Mouse (Mus musculus): ENCODE results near the gene Herc6. TPM values are rescaled to one million over a fixed set of nuclear protein-coding genes. Genes with fewer than 3 reads are reported as not detected.
A peak's percentile ranks its signal among the peaks of the same experiment; 100 is the strongest.

Herc6 gene
- total and polyA plus RNA-seq, 3 experiments = 2.4 to 5.1 TPM; not detected in 1

DNA sequence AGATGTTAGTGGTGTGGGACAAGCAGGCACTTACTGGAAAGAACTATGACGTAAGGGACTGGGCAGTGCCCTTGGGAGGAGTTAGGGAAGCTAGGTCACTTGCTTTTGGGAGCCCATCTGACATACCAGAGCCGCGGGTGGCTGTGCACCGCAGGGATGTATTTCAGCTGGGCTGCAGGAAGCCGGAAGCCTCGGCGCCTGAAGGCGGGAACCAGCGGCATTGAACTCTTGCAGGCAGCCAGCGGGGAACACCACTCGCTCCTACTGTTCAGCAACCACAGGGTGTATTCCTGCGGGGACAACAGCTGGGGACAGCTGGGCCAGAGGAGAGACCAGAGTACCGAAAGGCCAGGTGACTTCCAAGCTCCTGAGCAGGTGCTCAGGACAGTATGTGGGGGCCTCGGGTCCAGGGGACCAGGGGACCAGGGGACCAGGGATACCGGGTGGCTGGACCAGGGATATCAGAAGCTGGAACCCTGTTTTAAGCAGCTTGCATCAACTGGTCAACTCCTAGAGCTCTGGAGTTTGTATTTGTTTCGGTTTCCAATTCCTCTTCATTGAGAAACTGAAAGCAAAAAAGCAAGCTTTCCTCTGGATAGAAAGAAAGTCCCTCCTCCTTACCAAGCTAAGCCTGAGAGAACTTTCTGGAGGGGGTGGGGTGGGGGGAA is at the start of gene Herc6 (continued):
- no peak for TF ChIP-seq BHLHE40 (IDR thresholded peaks at IDR 0.05; ENCODE audit: borderline replicate concordance, low read depth, low read length)
- TF ChIP-seq ZNF384 (IDR thresholded peaks at IDR 0.05; ENCODE audit: low read depth, low read length) = no peak
- TF ChIP-seq ZMIZ1 (IDR thresholded peaks at IDR 0.05; ENCODE audit: low read depth, low read length) = no peak

DNA sequence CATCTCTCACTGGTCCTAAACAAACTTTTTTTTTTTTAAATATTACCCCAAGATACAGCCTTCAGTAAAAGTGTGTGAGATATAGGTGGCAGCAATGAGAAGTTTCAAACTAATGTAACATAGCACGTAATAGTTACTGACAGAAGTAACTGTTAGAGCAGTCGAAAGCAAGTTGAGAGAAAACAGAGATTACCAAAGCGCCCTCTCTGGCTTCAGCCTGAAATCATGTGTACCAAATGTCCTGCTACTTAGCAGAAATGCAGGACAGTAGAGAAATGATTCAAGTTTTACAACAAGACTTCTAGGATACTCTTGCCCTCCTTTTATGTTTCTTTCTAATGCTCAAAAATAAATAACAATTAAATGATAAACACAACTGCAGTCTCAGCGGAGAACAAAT is 49.8 kb upstream of the Herc6 start:
- Histone ChIP-seq H3K9ac (ENCODE audit: control insufficient read depth, low read depth, low read length, poor library complexity, severe bottlenecking) (no peak overlapping the region), H3K4me3 (ENCODE audit: control insufficient read depth in 1 of 2, insufficient read depth in 1 of 2, low read depth in 2 of 2, low read length in 2 of 2) (no peak overlapping the region)
- no peak for TF ChIP-seq ZKSCAN1 (IDR thresholded peaks at IDR 0.05; ENCODE audit: low read depth, low read length)
- 0 out of 2 replicates have a peak, but pooled peaks have one; percentile 12 for TF ChIP-seq SIN3A (IDR thresholded peaks at IDR 0.05; ENCODE audit: low read length)

DNA sequence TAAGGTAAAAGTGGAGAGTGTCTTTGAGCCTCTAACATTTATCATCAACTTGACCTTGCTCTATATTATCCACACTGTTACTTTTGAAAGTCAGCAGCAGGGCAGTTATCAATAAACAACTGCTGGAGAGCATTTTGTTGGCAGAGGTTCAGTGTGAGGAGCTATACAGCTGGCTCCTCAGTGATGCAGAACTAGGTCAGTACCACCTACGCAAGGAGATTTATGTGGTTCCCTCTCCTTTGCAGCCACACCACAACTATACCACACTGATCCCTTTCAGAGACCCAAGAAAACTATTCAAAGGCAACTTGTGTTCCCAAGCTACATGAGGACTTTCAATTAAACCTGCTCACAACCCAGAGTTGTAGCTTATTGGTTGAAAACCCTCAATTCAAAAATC is 49.4 kb upstream of the Herc6 start:
- DNase-seq (ENCODE audit: low read depth, low spot score) = peak; percentile 36

More for the DNA sequence above, 49.8 kb upstream of the Herc6 start:
- Histone ChIP-seq H3K79me2 (ENCODE audit: control insufficient read depth, insufficient read depth, low read length, poor library complexity) (no peaks in the 10 kb centered on the region), H3K4me1 (ENCODE audit: control insufficient read depth in 1 of 2, insufficient read depth in 2 of 2, low read length in 2 of 2) (peaks cover 7 to 14% of the 10 kb centered on the region in 2 experiments), H3K36me3 (ENCODE audit: control insufficient read depth in 1 of 2, insufficient read depth in 2 of 2, low read length in 2 of 2) (peaks cover 0 to 21% of the 10 kb centered on the region in 2 experiments; a peak in 2 of 4 replicates), H3K9me3 (replicated peaks; ENCODE audit: insufficient read depth, low read length) (no peaks in the 10 kb centered on the region), H3K27ac (ENCODE audit: control insufficient read depth, low read depth, low read length) (no peak overlapping the region), H3K27me3 (ENCODE audit: control insufficient read depth in 1 of 2, insufficient read depth in 2 of 2, low read length in 2 of 2) (no peaks in the 10 kb centered on the region)
- peak; percentile 18 for DNase-seq (ENCODE audit: low read depth, low spot score)

DNA sequence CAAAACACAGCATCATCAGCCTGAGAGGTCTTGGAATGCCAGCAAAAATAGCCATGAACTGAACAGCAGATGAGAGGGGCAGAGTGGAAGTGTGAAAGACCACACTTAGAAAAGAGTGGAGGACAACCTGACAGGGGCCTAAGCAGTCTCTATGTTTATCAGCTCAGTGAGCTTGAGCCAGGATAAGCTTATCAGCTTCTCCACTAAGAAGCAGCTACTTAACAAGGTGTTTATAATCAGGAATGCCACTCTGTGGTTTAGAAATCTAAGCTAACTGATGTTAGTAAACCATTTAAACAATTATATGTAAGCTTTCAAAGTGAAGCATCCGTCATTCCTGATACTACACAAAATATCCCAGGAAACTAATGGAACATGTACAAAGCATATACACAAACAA is 48.8 kb upstream of the Herc6 start:
- peaks cover 7 to 14% of the 10 kb centered on the region in 2 experiments for H3K4me1 ChIP-seq (ENCODE audit: control insufficient read depth in 1 of 2, insufficient read depth in 2 of 2, low read length in 2 of 2)
- H3K4me3 ChIP-seq (ENCODE audit: control insufficient read depth in 1 of 2, insufficient read depth in 1 of 2, low read depth in 2 of 2, low read length in 2 of 2) = no peak overlapping the region
- H3K27me3 ChIP-seq (ENCODE audit: control insufficient read depth in 1 of 2, insufficient read depth in 2 of 2, low read length in 2 of 2) = no peaks in the 10 kb centered on the region
- H3K79me2 ChIP-seq (ENCODE audit: control insufficient read depth, insufficient read depth, low read length, poor library complexity) = no peaks in the 10 kb centered on the region
- no peaks in the 10 kb centered on the region for H3K9me3 ChIP-seq (replicated peaks; ENCODE audit: insufficient read depth, low read length)
- peaks cover 0 to 21% of the 10 kb centered on the region in 2 experiments; a peak in 2 of 4 replicates for H3K36me3 ChIP-seq (ENCODE audit: control insufficient read depth in 1 of 2, insufficient read depth in 2 of 2, low read length in 2 of 2)
- H3K27ac ChIP-seq (ENCODE audit: control insufficient read depth, low read depth, low read length) = no peak overlapping the region
- no peak overlapping the region for H3K9ac ChIP-seq (ENCODE audit: control insufficient read depth, low read depth, low read length, poor library complexity, severe bottlenecking)
- TF ChIP-seq GATA1 (IDR thresholded peaks at IDR 0.05; ENCODE audit: low read depth, low read length) (peak; percentile 82), RCOR1 (IDR thresholded peaks at IDR 0.05; ENCODE audit: low read depth, low read length) (peak; percentile 82), ETS1 (IDR thresholded peaks at IDR 0.05; ENCODE audit: low read depth, low read length) (0 out of 2 replicates have a peak, but pooled peaks have one; percentile 36), ZKSCAN1 (IDR thresholded peaks at IDR 0.05; ENCODE audit: low read depth, low read length) (no peak), POLR2A (IDR thresholded peaks at IDR 0.05; ENCODE audit: control insufficient read depth in 1 of 2, insufficient read depth in 1 of 2, low read depth in 1 of 2, low read length in 2 of 2, poor library complexity in 1 of 2) (no peak), TCF12 (IDR thresholded peaks at IDR 0.05; ENCODE audit: low read depth, low read length) (0 out of 2 replicates have a peak, but pooled peaks have one; percentile 31), EP300 (IDR thresholded peaks at IDR 0.05; ENCODE audit: low read depth in 1 of 2, low read length in 2 of 2) (peak; percentile 50 to 59), MXI1 (IDR thresholded peaks at IDR 0.05; ENCODE audit: low read depth, low read length) (no peak), HCFC1 (IDR thresholded peaks at IDR 0.05; ENCODE audit: low read depth, low read length) (no peak), USF1 (IDR thresholded peaks at IDR 0.05; ENCODE audit: low read depth, low read length) (no peak), ZNF384 (IDR thresholded peaks at IDR 0.05; ENCODE audit: low read depth, low read length) (no peak), SIN3A (IDR thresholded peaks at IDR 0.05; ENCODE audit: low read length) (no peak), TBP (IDR thresholded peaks at IDR 0.05; ENCODE audit: low read depth, low read length) (no peak), USF2 (IDR thresholded peaks at IDR 0.05; ENCODE audit: borderline replicate concordance in 1 of 2, insufficient read depth in 1 of 2, low read depth in 1 of 2, low read length in 2 of 2) (no peak)
- no peak for DNase-seq (ENCODE audit: low read depth, low spot score)

More for the DNA sequence above, 49.4 kb upstream of the Herc6 start:
- H3K9ac ChIP-seq (ENCODE audit: control insufficient read depth, low read depth, low read length, poor library complexity, severe bottlenecking) = no peak overlapping the region
- H3K27ac ChIP-seq (ENCODE audit: control insufficient read depth, low read depth, low read length) = no peak overlapping the region
- no peak overlapping the region for H3K4me3 ChIP-seq (ENCODE audit: control insufficient read depth in 1 of 2, insufficient read depth in 1 of 2, low read depth in 2 of 2, low read length in 2 of 2)
- H3K4me1 ChIP-seq (ENCODE audit: control insufficient read depth in 1 of 2, insufficient read depth in 2 of 2, low read length in 2 of 2) = peaks cover 7 to 14% of the 10 kb centered on the region in 2 experiments
- no peak for TF ChIP-seq CHD1 (IDR thresholded peaks at IDR 0.05; ENCODE audit: low read depth, low read length)
- no peak for TF ChIP-seq UBTF (IDR thresholded peaks at IDR 0.05; ENCODE audit: borderline replicate concordance, insufficient read depth, low read depth, low read length)
- no peak for TF ChIP-seq RCOR1 (IDR thresholded peaks at IDR 0.05; ENCODE audit: low read depth, low read length)
- TF ChIP-seq ETS1 (IDR thresholded peaks at IDR 0.05; ENCODE audit: low read depth, low read length) = 0 out of 2 replicates have a peak, but pooled peaks have one; percentile 31
- no peak for TF ChIP-seq GATA1 (IDR thresholded peaks at IDR 0.05; ENCODE audit: low read depth, low read length)
- TF ChIP-seq EP300 (IDR thresholded peaks at IDR 0.05; ENCODE audit: low read depth in 1 of 2, low read length in 2 of 2) = peak; percentile 19 to 25; a peak in 1 of 4 replicates
- no peak for TF ChIP-seq USF2 (IDR thresholded peaks at IDR 0.05; ENCODE audit: borderline replicate concordance in 1 of 2, insufficient read depth in 1 of 2, low read depth in 1 of 2, low read length in 2 of 2)
- H3K36me3 ChIP-seq (ENCODE audit: control insufficient read depth in 1 of 2, insufficient read depth in 2 of 2, low read length in 2 of 2) = peaks cover 0 to 21% of the 10 kb centered on the region in 2 experiments; a peak in 2 of 4 replicates
- no peaks in the 10 kb centered on the region for H3K9me3 ChIP-seq (replicated peaks; ENCODE audit: insufficient read depth, low read length)
- H3K27me3 ChIP-seq (ENCODE audit: control insufficient read depth in 1 of 2, insufficient read depth in 2 of 2, low read length in 2 of 2) = no peaks in the 10 kb centered on the region
- no peaks in the 10 kb centered on the region for H3K79me2 ChIP-seq (ENCODE audit: control insufficient read depth, insufficient read depth, low read length, poor library complexity)

All from MEL (cell line).